In genomic region chr4:59850181-59850580, GRCm38 (mm10) we compare ENCODE assay signal across 8 mouse cellular contexts. TPM values are rescaled to one million over a fixed set of nuclear protein-coding genes. Genes with fewer than 3 reads are reported as not detected.
DNase-seq lines count a peak whose midpoint lies in the region; ATAC-seq and TF ChIP-seq lines count a peak whose summit lies in the region.

No protein-coding gene starts in this region.

- no peak overlapping the region for H3K9ac ChIP-seq in embryonic facial prominence, embryonic 11.5 days (replicated peaks; ENCODE audit: low read length)
- H3K9ac ChIP-seq in heart, embryonic 15.5 days: no peak overlapping the region

- peaks cover 9% of the 10 kb centered on the region for H3K9me3 ChIP-seq in E14TG2a.4 (ENCODE audit: low read length)
- H3K9me3 ChIP-seq in embryonic facial prominence, embryonic 11.5 days (replicated peaks; ENCODE audit: control insufficient read depth, low read length): no peaks in the 10 kb centered on the region
- no peaks in the 10 kb centered on the region for H3K9me3 ChIP-seq in heart, embryonic 15.5 days (replicated peaks)

- H3K27me3 ChIP-seq in E14TG2a.4 (ENCODE audit: insufficient read depth, low read length): no peaks in the 10 kb centered on the region
- no peaks in the 10 kb centered on the region for H3K27me3 ChIP-seq in embryonic facial prominence, embryonic 11.5 days (ENCODE audit: control insufficient read depth, insufficient read depth, low read length)
- H3K27me3 ChIP-seq in heart, embryonic 15.5 days: no peaks in the 10 kb centered on the region

- WGBS in embryonic facial prominence, embryonic 11.5 days: 75% methylated on average over 2 of the region's 2 CpGs
- WGBS in heart, embryonic 15.5 days: 49% methylated on average over 2 of the region's 2 CpGs

- no peak overlapping the region for H3K4me2 ChIP-seq in embryonic facial prominence, embryonic 11.5 days (ENCODE audit: low read depth, low read length)
- no peak overlapping the region for H3K4me2 ChIP-seq in heart, embryonic 15.5 days

- peak; percentile 79 to 88 for DNase-seq in adrenal gland, postnatal 36 days
- DNase-seq in embryonic facial prominence, embryonic 11.5 days (ENCODE audit: low spot score): peak; percentile 81
- peak; percentile 56 to 81 for DNase-seq in layer of hippocampus, adult 18-20 months (ENCODE audit: low spot score in 2 of 2)
- DNase-seq in lung, postnatal 10 days: peak; percentile 79
- DNase-seq in ovary, postnatal 36 days (ENCODE audit: low spot score): peak; percentile 71
- DNase-seq in thymus, postnatal 25 days: peak; percentile 89

- no peak overlapping the region for H3K27ac ChIP-seq in embryonic facial prominence, embryonic 11.5 days (replicated peaks; ENCODE audit: low read depth, low read length)
- H3K27ac ChIP-seq in heart, embryonic 15.5 days: 0 out of 2 replicates have a peak overlapping the region, but pooled peaks have one; percentile 64

- ATAC-seq in embryonic facial prominence, embryonic 11.5 days (replicated peaks; ENCODE audit: insufficient number of reproducible peaks, low FRiP score, low TSS enrichment, low read depth): 0 out of 2 replicates have a peak, but pooled peaks have one; percentile 34
- 0 out of 2 replicates have a peak, but pooled peaks have one; percentile 37 for ATAC-seq in heart, embryonic 15.5 days (replicated peaks; ENCODE audit: insufficient number of reproducible peaks, insufficient read depth, low FRiP score, low read depth)

- H3K4me3 ChIP-seq in E14TG2a.4 (replicated peaks; ENCODE audit: low read length): no peak overlapping the region
- H3K4me3 ChIP-seq in embryonic facial prominence, embryonic 11.5 days (ENCODE audit: low read depth, low read length): no peak overlapping the region
- H3K4me3 ChIP-seq in heart, embryonic 15.5 days: no peak overlapping the region

- peak; percentile 89 for TF ChIP-seq CTCF in E14TG2a.4 (conservative IDR thresholded peaks at IDR 0.05; ENCODE audit: low read length)

- H3K36me3 ChIP-seq in E14TG2a.4 (ENCODE audit: insufficient read depth, low read length): peaks cover 22% of the 10 kb centered on the region
- H3K36me3 ChIP-seq in embryonic facial prominence, embryonic 11.5 days (replicated peaks; ENCODE audit: control insufficient read depth, insufficient read depth, low read depth, low read length): no peaks in the 10 kb centered on the region
- 0 out of 2 replicates have a peak, but pooled peaks cover 3% of the 10 kb centered on the region for H3K36me3 ChIP-seq in heart, embryonic 15.5 days

- peaks cover 34% of the 10 kb centered on the region for H3K4me1 ChIP-seq in E14TG2a.4 (replicated peaks; ENCODE audit: low read depth, low read length)
- no peaks in the 10 kb centered on the region for H3K4me1 ChIP-seq in embryonic facial prominence, embryonic 11.5 days (ENCODE audit: control insufficient read depth, insufficient read depth, low read length)
- H3K4me1 ChIP-seq in heart, embryonic 15.5 days (replicated peaks): peaks cover 19% of the 10 kb centered on the region

RNA-seq across cellular contexts. Expression of gene Snx30, which starts 44.5 kb away (rescaled TPM):
- total RNA-seq in adrenal gland, postnatal 36 days (2021): 1 to 10 TPM; 5.7 to 6.0 TPM
- 7.1 and 9.5 TPM in 2 replicates for polyA plus RNA-seq in embryonic facial prominence, embryonic 11.5 days (2014; fragmentation: Nextera tagmentation; extraction: Ambion mirVana)
- polyA plus RNA-seq in heart, embryonic 15.5 days (2015; fragmentation: Nextera tagmentation; extraction: Ambion mirVana): 5.3 and 9.9 TPM in 2 replicates
- 10 to 100 TPM; 39.2 to 41.7 TPM for total RNA-seq in layer of hippocampus, adult 18-20 months (2021)

RNA-seq across cellular contexts. Expression of gene Inip, which starts 48.8 kb away (rescaled TPM):
- 10 to 100 TPM; 14.0 to 18.1 TPM for total RNA-seq in adrenal gland, postnatal 36 days (2021)
- 97.2 and 103 TPM in 2 replicates for polyA plus RNA-seq in embryonic facial prominence, embryonic 11.5 days (2014; fragmentation: Nextera tagmentation; extraction: Ambion mirVana)
- polyA plus RNA-seq in heart, embryonic 15.5 days (2015; fragmentation: Nextera tagmentation; extraction: Ambion mirVana): 35.4 and 39.9 TPM in 2 replicates
- total RNA-seq in layer of hippocampus, adult 18-20 months (2021): 10 to 100 TPM; 25.0 TPM

Comparison
In these comparisons a context has a peak if more than half of its experiments do, and no peak if none do; other contexts are left out.
1. RNA of gene Snx30, which starts 44.5 kb away (total RNA-seq): 39.2 to 41.7 TPM in layer of hippocampus, adult 18-20 months; 5.7 to 6.0 TPM in adrenal gland, postnatal 36 days; every median in the first group is over 4 times any median in the second.
2. Peak in every context shown above with its lines, with median percentiles within 50 percentile points of each other: DNase-seq.